Mouse (Mus musculus) megakaryocyte, embryonic 14.5 days (primary cell): ENCODE data around the gene Wdr37.

Source experiments
- FLI1 ChIP-seq: IDR thresholded peaks from 2 replicates; pipeline ENCODE4 v1.6.1; 2012; ENCODE audit warnings: low read length, inconsistent platforms, mixed read lengths
- GATA1 ChIP-seq: IDR thresholded peaks from 3 replicates; pipeline ENCODE4 v1.6.1; 2012; ENCODE audit warnings: mixed read lengths, low read length, inconsistent platforms, borderline replicate concordance

DNA sequence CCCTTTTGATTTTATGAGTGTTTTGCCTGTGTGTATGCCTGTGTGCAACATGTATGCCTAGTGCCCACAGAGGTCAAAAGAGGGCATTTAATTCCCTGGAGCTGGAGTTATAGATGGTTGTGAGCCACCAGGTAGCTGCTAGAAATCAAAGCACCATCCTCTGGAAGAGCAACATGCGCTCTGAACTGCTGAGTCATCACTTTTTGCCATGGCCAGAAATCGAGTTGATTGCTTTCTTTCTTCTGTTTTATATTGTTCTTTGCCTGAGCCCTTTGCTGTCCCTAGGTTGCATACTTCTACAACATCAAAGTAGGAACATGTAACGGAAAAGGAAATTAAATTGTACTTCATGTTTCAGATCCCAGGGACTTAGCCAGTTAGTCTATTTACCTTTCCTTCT, 6.7 kb downstream of the Wdr37 start:
- TF ChIP-seq GATA1 (no peak), FLI1 (no peak)
